16 mouse cellular contexts compared by ENCODE assay signal in the genomic region with DNA sequence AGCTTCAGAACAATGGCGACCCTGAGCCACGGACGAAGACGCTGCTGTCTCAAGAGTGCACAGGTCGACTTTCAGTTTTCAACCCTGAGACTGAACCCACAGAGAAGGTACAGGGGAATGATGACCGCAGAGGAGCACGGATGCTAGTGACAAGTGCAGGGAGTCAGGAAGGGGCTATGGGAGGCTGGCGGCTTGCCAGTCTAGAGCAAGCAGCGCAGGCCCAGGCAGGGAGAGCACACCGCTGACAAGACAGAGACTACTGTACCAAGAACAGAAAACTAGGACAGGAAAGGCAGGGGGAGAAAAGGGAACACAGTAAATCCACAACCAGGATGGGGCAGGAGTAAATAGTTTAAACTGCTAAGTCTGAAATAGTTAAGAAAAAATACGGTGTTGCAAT.
"Had no signal": no experiment of that assay in that cellular context is flagged by ENCODE, and none has a peak within 500 bp of the region (broad histone marks: within the 10 kb centered on the region; RNA-seq: fewer than 3 reads in every experiment).

No protein-coding gene starts in this region.

- H3K4me3 ChIP-seq: layer of hippocampus, adult 2 months; liver, embryonic 13.5 days; midbrain, embryonic 13.5 days; myocyte; neural tube, embryonic 13.5 days; stomach, embryonic 15.5 days had no signal

- ATAC-seq: midbrain, embryonic 13.5 days; midbrain, embryonic 16.5 days had no signal

- H3K27me3 ChIP-seq: liver, embryonic 13.5 days; midbrain, embryonic 13.5 days; neural tube, embryonic 13.5 days; stomach, embryonic 15.5 days had no signal

- H3K4me1 ChIP-seq: liver, embryonic 13.5 days; midbrain, embryonic 13.5 days; neural tube, embryonic 13.5 days; stomach, embryonic 15.5 days had no signal

- H3K27ac ChIP-seq: layer of hippocampus, adult 2 months; liver, embryonic 13.5 days; macrophage; midbrain, embryonic 13.5 days; neural tube, embryonic 13.5 days; stomach, embryonic 15.5 days had no signal

- H3K9me3 ChIP-seq: liver, embryonic 13.5 days; midbrain, embryonic 13.5 days; neural tube, embryonic 13.5 days; stomach, embryonic 15.5 days had no signal

- DNase-seq: kidney, postnatal 14 days; layer of hippocampus, adult 9-11 months; liver, embryonic 13.5 days; lung, adult 2 months; lung, postnatal 14 days; retina, postnatal 1 day; right cerebral cortex, postnatal 25 days; spleen, adult 18-20 months; thymus, postnatal 25 days had no signal

- H3K9ac ChIP-seq: liver, embryonic 13.5 days; midbrain, embryonic 13.5 days; neural tube, embryonic 13.5 days; stomach, embryonic 15.5 days had no signal
